Comparison of ENCODE assay signal across 21 mouse cellular contexts in the genomic region with DNA sequence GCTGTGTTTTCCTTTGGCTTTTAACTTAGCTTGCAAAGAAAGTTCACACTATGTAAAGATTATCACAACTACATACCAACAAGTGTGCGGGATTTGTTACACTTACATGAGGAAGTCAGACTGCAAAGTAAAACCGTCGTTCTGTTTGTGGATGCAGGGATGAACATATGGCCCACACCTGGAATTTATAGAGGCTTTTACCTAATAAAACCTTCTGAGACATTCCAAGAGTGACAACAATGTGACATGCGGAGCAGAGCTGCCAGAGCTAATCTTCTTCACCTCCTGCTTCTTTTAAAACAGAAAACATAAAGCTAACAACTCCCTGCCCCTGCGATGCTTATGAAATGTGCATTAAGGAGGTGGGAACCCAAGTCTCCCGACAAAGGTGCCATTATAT.
DNase-seq lines count a peak whose midpoint lies in the region; ATAC-seq and TF ChIP-seq lines count a peak whose summit lies in the region.
"Had no signal": no experiment of that assay in that cellular context is flagged by ENCODE, and none has a peak within 500 bp of the region (broad histone marks: within the 10 kb centered on the region; RNA-seq: fewer than 3 reads in every experiment).

No protein-coding gene starts in this region.

- H3K27me3 ChIP-seq in embryonic facial prominence, embryonic 10.5 days (replicated peaks; ENCODE audit: low read depth, poor library complexity, severe bottlenecking): no peaks in the 10 kb centered on the region
- H3K27me3 ChIP-seq in embryonic facial prominence, embryonic 14.5 days (replicated peaks; ENCODE audit: control insufficient read depth, insufficient read depth, low read length): no peaks in the 10 kb centered on the region
- H3K27me3 ChIP-seq in limb, embryonic 13.5 days: no peaks in the 10 kb centered on the region
- no peaks in the 10 kb centered on the region for H3K27me3 ChIP-seq in intestine, postnatal 0 days (replicated peaks; ENCODE audit: control insufficient read depth, insufficient read depth, low read length)
- H3K27me3 ChIP-seq in forebrain, embryonic 14.5 days (replicated peaks; ENCODE audit: control insufficient read depth, insufficient read depth, low read length): no peaks in the 10 kb centered on the region
- H3K27me3 ChIP-seq: heart, embryonic 13.5 days; hindbrain, embryonic 12.5 days had no signal

- H3K9ac ChIP-seq in embryonic facial prominence, embryonic 14.5 days (ENCODE audit: low read depth, low read length): no peak overlapping the region
- H3K9ac ChIP-seq in limb, embryonic 13.5 days: no peak overlapping the region
- H3K9ac ChIP-seq in intestine, postnatal 0 days (ENCODE audit: low read depth, low read length): no peak overlapping the region
- no peak overlapping the region for H3K9ac ChIP-seq in forebrain, embryonic 14.5 days (ENCODE audit: low read length)
- H3K9ac ChIP-seq: forebrain, postnatal 0 days; heart, embryonic 13.5 days; hindbrain, embryonic 12.5 days had no signal

- peaks cover 18% of the 10 kb centered on the region for H3K4me1 ChIP-seq in embryonic facial prominence, embryonic 10.5 days
- H3K4me1 ChIP-seq in embryonic facial prominence, embryonic 14.5 days (ENCODE audit: control insufficient read depth, insufficient read depth, low read length): peaks cover 6% of the 10 kb centered on the region; the same call in 1 of the 2 replicates
- peaks cover 13% of the 10 kb centered on the region for H3K4me1 ChIP-seq in limb, embryonic 13.5 days
- H3K4me1 ChIP-seq in intestine, postnatal 0 days (replicated peaks; ENCODE audit: control insufficient read depth, insufficient read depth, low read length): no peaks in the 10 kb centered on the region
- peaks cover 3% of the 10 kb centered on the region for H3K4me1 ChIP-seq in forebrain, embryonic 14.5 days (ENCODE audit: control insufficient read depth, insufficient read depth, low read length)
- H3K4me1 ChIP-seq: heart, embryonic 13.5 days; hindbrain, embryonic 12.5 days had no signal

- H3K27ac ChIP-seq in embryonic facial prominence, embryonic 10.5 days (replicated peaks): peak overlapping the region; percentile 57; the same call in 1 of the 2 replicates
- no peak overlapping the region for H3K27ac ChIP-seq in embryonic facial prominence, embryonic 14.5 days (replicated peaks; ENCODE audit: low read depth, low read length)
- no peak overlapping the region for H3K27ac ChIP-seq in limb, embryonic 13.5 days
- no peak overlapping the region for H3K27ac ChIP-seq in intestine, postnatal 0 days (ENCODE audit: low read depth, low read length)
- no peak overlapping the region for H3K27ac ChIP-seq in forebrain, embryonic 14.5 days (ENCODE audit: low read depth, low read length)
- H3K27ac ChIP-seq: heart, embryonic 13.5 days; hindbrain, embryonic 12.5 days had no signal

- H3K9me3 ChIP-seq in embryonic facial prominence, embryonic 10.5 days: no peaks in the 10 kb centered on the region
- H3K9me3 ChIP-seq in embryonic facial prominence, embryonic 14.5 days (ENCODE audit: control insufficient read depth, low read length): no peaks in the 10 kb centered on the region
- H3K9me3 ChIP-seq in limb, embryonic 13.5 days: no peaks in the 10 kb centered on the region
- no peaks in the 10 kb centered on the region for H3K9me3 ChIP-seq in intestine, postnatal 0 days (ENCODE audit: control insufficient read depth)
- H3K9me3 ChIP-seq in forebrain, embryonic 14.5 days (replicated peaks; ENCODE audit: control insufficient read depth, low read length): no peaks in the 10 kb centered on the region
- H3K9me3 ChIP-seq: heart, embryonic 13.5 days; hindbrain, embryonic 12.5 days had no signal

- DNase-seq in embryo, embryonic 10.5 days (ENCODE audit: low spot score): peak; percentile 42
- DNase-seq in embryonic facial prominence, embryonic 10.5 days (ENCODE audit: low spot score): peak; percentile 34
- DNase-seq in embryonic facial prominence, embryonic 14.5 days (ENCODE audit: low spot score): peak; percentile 17
- no peak for DNase-seq in adrenal gland, adult 2 months
- no peak for DNase-seq in layer of hippocampus, postnatal 14 days (ENCODE audit: low spot score in 2 of 2)
- no peak for DNase-seq in forebrain, embryonic 14.5 days (ENCODE audit: low spot score)
- DNase-seq: adrenal gland, postnatal 14 days; cerebellum, adult 18-20 months; cerebellum, adult 9-11 months; forebrain, postnatal 0 days; gastrocnemius, postnatal 36 days; heart, adult 11 months; heart, postnatal 4 days; kidney, adult 11 months; kidney, adult 9 months had no signal

- TF ChIP-seq CTCF in intestine, postnatal 0 days (IDR thresholded peaks at IDR 0.05; ENCODE audit: low read depth): no peak

- WGBS in embryonic facial prominence, embryonic 10.5 days: 34% methylated on average over 6 of the region's 6 CpGs
- 22% methylated on average over 6 of the region's 6 CpGs for WGBS in embryonic facial prominence, embryonic 14.5 days
- 10% methylated on average over 6 of the region's 6 CpGs for WGBS in limb, embryonic 13.5 days
- WGBS in intestine, postnatal 0 days: 49% methylated on average over 6 of the region's 6 CpGs
- 74% methylated on average over 6 of the region's 6 CpGs for WGBS in forebrain, embryonic 14.5 days

- H3K4me3 ChIP-seq in embryonic facial prominence, embryonic 10.5 days: no peak overlapping the region
- no peak overlapping the region for H3K4me3 ChIP-seq in embryonic facial prominence, embryonic 14.5 days (ENCODE audit: low read depth, low read length)
- no peak overlapping the region for H3K4me3 ChIP-seq in limb, embryonic 13.5 days
- H3K4me3 ChIP-seq in intestine, postnatal 0 days (ENCODE audit: low read depth, low read length): no peak overlapping the region
- no peak overlapping the region for H3K4me3 ChIP-seq in forebrain, embryonic 14.5 days (ENCODE audit: low read depth, low read length)
- H3K4me3 ChIP-seq: heart, embryonic 13.5 days; hindbrain, embryonic 12.5 days had no signal

- no peaks in the 10 kb centered on the region for H3K36me3 ChIP-seq in embryonic facial prominence, embryonic 10.5 days (replicated peaks)
- H3K36me3 ChIP-seq in embryonic facial prominence, embryonic 14.5 days (ENCODE audit: control insufficient read depth, insufficient read depth, low read length): no peaks in the 10 kb centered on the region
- H3K36me3 ChIP-seq in limb, embryonic 13.5 days: no peaks in the 10 kb centered on the region
- H3K36me3 ChIP-seq in intestine, postnatal 0 days (ENCODE audit: control insufficient read depth, insufficient read depth): no peaks in the 10 kb centered on the region
- no peaks in the 10 kb centered on the region for H3K36me3 ChIP-seq in forebrain, embryonic 14.5 days (ENCODE audit: control insufficient read depth, insufficient read depth, low read length)
- H3K36me3 ChIP-seq: heart, embryonic 13.5 days; hindbrain, embryonic 12.5 days had no signal

- peak overlapping the region; percentile 11 for H3K4me2 ChIP-seq in embryonic facial prominence, embryonic 14.5 days (ENCODE audit: low read depth, low read length)
- H3K4me2 ChIP-seq in limb, embryonic 13.5 days (replicated peaks): peak overlapping the region; percentile 40
- H3K4me2 ChIP-seq in intestine, postnatal 0 days (replicated peaks; ENCODE audit: low read depth): no peak overlapping the region
- H3K4me2 ChIP-seq in forebrain, embryonic 14.5 days (ENCODE audit: low read length): no peak overlapping the region
- H3K4me2 ChIP-seq: heart, embryonic 13.5 days; hindbrain, embryonic 12.5 days had no signal

- ATAC-seq in embryonic facial prominence, embryonic 14.5 days (ENCODE audit: low read depth): no peak
- peak; percentile 54; the same call in 1 of the 2 replicates for ATAC-seq in limb, embryonic 13.5 days (ENCODE audit: low FRiP score, low read depth)
- ATAC-seq in intestine, postnatal 0 days: no peak
- ATAC-seq in forebrain, embryonic 14.5 days: no peak
- ATAC-seq: forebrain, postnatal 0 days; hindbrain, embryonic 16.5 days; inflammation-experienced regulatory T-cells, adult 6 months had no signal

Comparison
In these comparisons a context has a peak if more than half of its experiments do, and no peak if none do; other contexts are left out.
1. DNase-seq: peak in embryo, embryonic 10.5 days (single experiment), embryonic facial prominence, embryonic 10.5 days (single experiment) and embryonic facial prominence, embryonic 14.5 days (single experiment); none in adrenal gland, adult 2 months (single experiment), layer of hippocampus, postnatal 14 days (0 of 2) and forebrain, embryonic 14.5 days (single experiment).
2. H3K4me2 ChIP-seq: peak in embryonic facial prominence, embryonic 14.5 days (single experiment) and limb, embryonic 13.5 days (single experiment); none in intestine, postnatal 0 days (single experiment) and forebrain, embryonic 14.5 days (single experiment).